Mouse (Mus musculus): ENCODE measurements around the gene Tcap.
"Not testable (repeated sequence)": the region's sequence is repeated elsewhere in the genome, so short reads cannot be mapped to it uniquely, and the experiment has no call there.

Tcap gene

GRCm38 (mm10) chr11:98379379-98379778, 4.2 kb upstream of the Tcap start:
- DNase-seq (ENCODE audit: extremely low spot score, low read depth, low spot score), result no peak

- DNase-seq (ENCODE audit: extremely low spot score, low read depth, low spot score), result no peak
Observed at GRCm38 (mm10) chr11:98380106-98380505, 3.5 kb upstream of the Tcap start.

GRCm38 (mm10) chr11:98381651-98382050, 2.0 kb upstream of the Tcap start:
- no peak for DNase-seq (ENCODE audit: extremely low spot score, low read depth, low spot score)

DNA sequence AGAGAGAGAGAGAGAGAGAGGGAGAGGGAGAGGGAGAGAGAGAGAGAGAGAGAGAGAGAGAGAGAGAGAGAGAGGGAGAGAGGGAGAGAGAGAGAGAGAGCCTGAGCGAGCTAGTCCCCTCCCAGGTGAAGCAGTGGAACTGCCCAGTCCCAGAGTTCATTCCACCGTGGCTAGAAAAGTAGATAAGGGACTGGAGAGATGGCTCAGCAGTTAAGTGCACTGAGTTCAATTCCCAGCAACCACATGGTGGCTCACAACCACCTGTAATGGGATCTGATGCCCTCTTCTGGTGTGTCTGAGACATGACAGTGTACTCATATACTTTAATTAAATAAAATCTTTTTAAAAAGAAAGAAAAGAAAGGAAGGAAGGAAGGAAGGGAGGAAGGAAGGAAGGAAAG, 1.2 kb upstream of the Tcap start:
- DNase-seq (ENCODE audit: extremely low spot score, low read depth, low spot score), result not testable (repeated sequence)

DNA sequence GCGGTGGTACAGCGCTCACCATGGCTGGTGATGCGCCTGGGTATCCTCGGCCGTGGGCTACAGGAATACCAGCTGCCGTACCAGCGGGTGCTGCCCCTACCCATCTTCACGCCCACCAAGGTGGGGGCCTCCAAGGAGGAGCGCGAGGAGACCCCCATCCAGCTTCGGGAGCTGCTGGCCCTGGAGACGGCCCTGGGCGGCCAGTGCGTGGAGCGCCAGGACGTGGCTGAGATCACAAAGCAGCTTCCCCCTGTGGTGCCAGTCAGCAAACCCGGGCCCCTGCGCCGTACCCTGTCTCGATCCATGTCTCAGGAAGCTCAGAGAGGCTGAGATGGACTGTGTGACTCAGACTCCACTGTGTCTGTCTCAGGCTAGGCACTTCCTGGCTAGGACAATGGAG, 605 bp downstream of the Tcap start:
- no peak for DNase-seq (ENCODE audit: extremely low spot score, low read depth, low spot score)

DNA sequence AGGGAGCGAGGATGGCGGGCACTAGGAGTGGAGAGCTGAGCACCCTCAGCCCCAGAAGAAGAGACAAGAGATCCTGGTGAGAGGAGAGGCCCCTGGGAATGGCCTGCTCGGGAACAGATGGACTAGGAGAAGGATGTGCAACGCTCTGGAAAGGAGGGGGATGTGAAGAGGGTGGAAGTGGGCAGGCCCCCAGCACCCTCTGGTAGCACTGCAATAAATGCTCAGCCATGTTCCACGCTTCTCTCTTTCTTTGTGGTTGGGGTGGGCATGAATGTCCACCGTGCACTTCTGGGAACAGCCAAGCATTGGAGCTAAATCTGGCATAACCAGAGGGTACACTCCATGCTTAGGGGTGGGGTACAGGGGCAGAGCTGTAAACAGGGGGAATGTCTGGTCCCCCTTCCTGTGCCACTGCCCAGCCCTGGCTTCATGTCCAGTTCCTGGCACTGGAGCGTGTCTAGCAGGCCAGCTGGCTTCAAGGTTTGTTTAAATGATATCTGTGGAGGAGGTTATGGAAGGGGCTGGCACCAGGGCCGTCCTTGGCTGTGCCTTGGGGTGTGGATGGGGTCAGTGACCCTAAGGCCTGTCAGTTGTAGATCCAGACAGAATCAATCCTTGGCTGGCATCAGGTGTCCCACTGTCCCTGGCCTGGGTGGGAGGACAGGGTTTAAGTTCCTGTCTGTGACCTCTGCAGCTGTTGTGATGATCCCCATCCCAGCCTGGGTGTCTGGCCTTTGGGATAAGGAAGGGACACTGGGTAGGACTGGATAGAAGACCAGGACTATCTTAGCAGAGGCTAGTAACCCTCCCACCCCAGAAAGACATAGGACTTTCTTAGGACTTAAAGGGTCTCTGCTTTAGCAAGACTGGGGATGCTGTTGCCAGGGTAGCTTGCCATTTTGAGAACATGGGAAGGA, 1.4 kb downstream of the Tcap start:
- DNase-seq (ENCODE audit: extremely low spot score, low read depth, low spot score), result no peak

DNA sequence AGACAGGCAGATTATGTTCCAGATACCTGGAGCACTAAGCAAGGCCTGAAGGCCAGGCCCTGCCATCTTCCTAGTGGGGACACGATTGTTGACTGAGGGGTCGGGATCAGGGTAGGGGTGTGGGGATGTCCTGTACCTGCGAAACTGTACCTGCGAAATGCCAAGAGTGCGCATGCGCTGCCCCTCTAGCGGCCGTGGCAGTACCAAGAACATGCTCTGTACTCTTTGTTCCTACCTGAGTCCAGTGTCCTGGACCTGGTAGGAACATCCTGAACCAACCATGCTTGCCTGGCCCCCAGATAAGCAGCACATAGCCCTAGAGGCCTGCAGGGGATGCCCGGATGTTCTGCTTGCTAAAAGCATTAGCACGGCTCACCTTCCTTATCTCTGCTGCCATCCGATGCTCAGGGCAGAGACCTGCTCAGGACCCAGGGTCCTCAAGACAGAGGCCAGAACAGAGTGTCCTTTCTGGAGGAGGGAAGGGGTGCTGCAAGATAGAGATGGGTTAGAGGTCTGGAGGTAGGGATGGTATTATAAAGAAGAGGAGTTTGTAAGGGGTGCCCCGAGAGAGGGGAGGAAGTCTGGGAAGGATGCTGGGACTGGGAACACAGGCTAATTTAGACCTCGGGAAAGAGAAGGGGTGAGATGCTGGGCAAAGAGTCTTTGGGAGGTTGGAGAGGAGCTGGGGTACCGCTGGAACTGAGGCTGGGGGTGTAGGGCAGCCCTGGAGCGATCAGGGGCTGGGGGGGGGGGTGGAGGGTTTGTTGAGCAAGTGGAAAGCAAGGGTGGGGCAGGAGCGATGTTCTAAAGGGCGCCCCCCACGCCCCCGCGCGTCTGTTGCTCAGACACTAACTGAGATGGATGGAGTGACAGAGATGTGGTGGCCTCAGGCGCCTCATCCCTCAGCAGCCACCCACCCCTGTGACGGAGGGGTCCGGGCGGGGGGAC, 2.3 kb downstream of the Tcap start, which contains the start of gene Pnmt:
Gene Pnmt, plus strand, starts transcription at position 813 of the 948 bp plus-strand sequence.
- no peak for DNase-seq (ENCODE audit: extremely low spot score, low read depth, low spot score)

DNA sequence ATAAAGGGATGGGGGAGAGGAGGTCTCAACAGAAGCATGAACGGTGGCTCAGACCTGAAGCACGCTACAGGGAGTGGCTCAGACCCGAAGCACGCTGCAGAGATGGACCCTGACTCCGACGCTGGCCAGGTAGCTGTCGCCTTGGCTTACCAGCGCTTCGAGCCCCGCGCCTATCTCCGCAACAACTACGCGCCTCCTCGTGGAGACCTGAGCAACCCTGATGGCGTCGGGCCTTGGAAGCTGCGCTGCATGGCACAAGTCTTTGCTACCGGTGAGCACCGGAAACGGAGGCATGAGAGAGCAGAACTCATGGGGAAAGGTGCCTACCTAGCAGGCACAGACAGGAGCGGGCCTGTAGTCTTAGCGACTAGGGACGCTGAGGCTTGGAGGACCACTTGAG, 3.0 kb downstream of the Tcap start:
- DNase-seq (ENCODE audit: extremely low spot score, low read depth, low spot score), result no peak

DNA sequence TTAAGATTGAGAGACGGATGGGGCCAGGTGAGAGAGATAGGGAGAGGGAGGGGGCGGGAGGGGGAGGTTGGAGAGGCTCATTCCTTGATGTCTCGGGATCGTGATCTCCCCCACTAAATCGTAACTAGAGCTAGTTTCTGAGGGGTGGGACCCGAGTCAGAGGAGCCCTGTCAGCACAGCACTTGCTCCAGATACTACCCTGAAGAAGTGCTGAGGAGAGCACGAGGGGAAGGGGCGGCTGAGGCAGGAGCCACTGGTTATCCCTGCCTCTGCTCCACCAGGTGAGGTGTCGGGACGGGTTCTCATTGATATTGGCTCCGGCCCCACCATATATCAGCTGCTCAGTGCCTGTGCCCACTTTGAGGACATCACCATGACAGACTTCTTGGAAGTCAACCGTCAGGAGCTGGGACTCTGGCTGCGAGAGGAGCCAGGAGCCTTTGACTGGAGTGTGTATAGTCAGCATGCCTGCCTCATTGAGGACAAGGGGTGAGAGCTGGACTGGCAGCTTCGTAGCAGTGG, 3.5 kb downstream of the Tcap start:
- DNase-seq (ENCODE audit: extremely low spot score, low read depth, low spot score), result no peak

- DNase-seq (ENCODE audit: extremely low spot score, low read depth, low spot score), result no peak
Observed at GRCm38 (mm10) chr11:98388282-98388681, 4.7 kb downstream of the Tcap start.

DNA sequence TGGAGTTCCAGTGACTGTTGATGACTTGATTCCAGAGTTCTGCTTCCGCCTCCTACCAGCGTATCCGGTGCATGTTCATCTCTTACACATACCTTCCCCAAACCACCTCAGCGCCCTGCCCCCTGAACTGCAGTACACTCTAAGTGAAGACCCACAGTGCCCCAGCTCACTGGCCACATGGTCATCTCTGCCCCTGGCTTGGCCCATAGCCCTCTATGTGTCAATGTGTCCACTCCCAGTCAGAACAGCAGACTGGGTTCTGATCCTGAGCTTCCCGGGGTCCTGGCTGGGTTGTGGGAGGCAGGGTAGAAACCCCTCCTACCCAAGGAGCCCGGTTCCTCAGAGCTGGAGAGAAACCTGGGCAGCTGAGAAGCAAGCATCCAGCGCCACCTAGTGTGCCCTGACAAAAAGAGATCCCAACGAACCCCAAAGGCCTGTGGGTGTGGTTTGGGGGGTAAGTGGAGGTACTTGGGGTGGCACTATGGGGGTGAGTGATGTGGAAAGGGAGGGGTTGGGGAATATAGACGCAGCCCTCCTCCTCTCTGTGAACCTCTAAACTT, 5.7 kb downstream of the Tcap start:
- no peak for DNase-seq (ENCODE audit: extremely low spot score, low read depth, low spot score)

DNA sequence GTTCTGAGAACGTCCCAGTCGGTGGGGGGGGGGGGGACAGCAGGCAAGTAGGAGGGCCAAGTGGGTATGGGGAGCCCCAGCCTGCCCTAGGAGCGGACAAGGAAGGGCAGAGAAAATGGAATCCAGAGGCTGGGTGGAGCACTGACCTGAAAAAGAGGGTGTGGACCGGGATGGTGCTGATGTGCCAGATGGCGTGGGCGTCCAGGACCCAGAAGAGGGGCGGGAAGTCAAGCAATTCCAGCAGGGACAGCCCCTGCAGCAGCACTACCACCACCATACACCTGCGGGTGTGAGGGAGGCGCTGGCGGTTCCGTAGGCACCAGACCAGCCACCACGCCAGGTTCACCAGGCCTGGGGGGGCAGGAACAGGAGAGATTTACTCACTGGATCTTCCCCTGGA, 6.5 kb downstream of the Tcap start:
- DNase-seq (ENCODE audit: extremely low spot score, low read depth, low spot score), result no peak

DNA sequence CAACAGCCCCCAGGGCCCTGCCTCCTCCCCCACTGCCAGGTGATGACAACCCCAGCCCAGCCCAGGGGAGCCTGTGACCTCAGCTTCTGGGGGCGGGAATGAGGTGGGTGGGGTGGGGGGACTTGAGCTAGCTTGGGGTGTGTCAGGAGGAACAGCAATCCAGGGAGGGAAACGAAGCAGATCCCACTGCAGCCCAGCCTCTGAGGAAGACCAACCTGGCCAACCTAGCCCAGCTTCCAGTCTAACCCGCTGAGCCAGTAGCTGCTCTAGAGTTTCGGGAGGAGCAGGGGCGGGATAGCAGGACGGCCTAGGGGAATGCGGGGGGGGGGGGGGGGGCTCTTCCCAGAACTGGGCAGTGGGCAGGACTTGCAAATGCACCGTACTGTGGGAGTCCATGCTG, 8.4 kb downstream of the Tcap start:
- no peak for DNase-seq (ENCODE audit: extremely low spot score, low read depth, low spot score)

GRCm38 (mm10) chr11:98392645-98393044, 9.0 kb downstream of the Tcap start:
- no peak for DNase-seq (ENCODE audit: extremely low spot score, low read depth, low spot score)

DNA sequence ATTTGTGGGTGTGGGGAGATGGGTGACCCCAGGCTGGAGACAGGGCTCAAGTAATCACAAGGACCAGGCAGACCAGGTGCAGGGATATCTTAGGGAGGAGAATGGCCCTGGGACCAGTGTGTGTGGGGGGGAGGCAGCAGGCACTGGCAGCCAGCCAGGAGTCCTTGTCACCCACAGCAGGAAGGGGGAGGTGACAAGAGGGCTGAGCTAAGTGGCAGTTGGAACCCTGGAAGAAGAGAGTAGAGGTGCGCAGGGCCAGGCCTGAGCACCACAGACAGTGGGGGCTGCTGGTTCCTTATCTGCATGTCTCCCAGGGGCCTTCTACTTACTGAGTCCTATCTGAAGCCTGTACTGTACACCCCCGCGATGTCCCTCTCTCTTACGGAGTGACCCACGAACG, 9.7 kb downstream of the Tcap start:
- no peak for DNase-seq (ENCODE audit: extremely low spot score, low read depth, low spot score)

GRCm38 (mm10) chr11:98394301-98394700, 10.7 kb downstream of the Tcap start:
- no peak for DNase-seq (ENCODE audit: extremely low spot score, low read depth, low spot score)

GRCm38 (mm10) chr11:98395041-98395440, 11.4 kb downstream of the Tcap start:
- no peak for DNase-seq (ENCODE audit: extremely low spot score, low read depth, low spot score)

DNA sequence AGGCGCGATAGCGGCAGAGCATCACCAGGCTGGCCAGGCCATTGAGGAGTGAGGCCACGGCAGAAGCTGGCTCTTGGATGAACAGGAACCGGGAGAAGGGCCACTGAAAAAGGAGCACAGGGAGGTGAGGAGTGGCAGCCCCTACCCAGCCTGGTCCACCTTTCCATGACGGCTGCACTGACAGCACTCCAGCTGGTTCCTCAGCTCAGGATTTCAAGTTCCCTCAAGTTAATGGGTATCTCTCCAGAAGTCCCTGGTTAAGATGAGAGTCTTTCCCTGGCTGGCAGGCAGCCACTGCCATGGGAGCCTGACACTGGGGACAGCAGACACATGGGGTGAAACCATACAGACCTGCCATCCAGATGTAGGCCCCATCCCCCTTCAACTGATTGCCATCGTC, 14.3 kb downstream of the Tcap start:
- no peak for DNase-seq (ENCODE audit: extremely low spot score, low read depth, low spot score)

DNA sequence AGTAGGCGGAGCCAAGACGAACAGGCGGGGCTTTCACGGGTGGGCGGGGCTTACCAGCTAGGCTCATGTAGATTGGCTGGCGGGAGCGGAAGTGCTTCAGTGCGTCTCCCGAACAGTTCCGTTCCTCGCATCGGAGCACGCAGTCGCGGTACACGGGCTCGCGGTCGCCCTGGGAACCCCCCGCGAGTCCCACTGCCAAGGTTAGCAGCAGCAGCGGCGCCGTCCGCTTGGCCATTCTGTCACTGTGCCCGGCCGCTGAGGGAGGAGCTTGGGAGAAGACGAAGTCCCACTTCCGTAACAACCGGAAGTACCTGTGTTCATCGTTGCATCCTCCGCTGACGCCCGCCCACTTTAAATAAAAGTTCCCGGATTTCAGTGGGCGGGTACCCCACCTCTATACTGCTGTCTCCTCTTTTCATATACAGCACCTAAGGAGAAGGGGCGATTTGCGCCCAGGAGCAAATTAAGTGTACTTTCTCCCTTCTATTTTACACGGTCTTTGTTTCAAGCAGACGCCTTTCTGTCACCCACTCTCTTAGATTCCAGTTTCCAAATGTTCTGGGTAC, 16.6 kb downstream of the Tcap start, which contains the start of gene Pgap3:
Gene Pgap3, minus strand, starts transcription at position 330 of the 566 bp plus-strand sequence.
- DNase-seq (ENCODE audit: extremely low spot score, low read depth, low spot score), result no peak

DNA sequence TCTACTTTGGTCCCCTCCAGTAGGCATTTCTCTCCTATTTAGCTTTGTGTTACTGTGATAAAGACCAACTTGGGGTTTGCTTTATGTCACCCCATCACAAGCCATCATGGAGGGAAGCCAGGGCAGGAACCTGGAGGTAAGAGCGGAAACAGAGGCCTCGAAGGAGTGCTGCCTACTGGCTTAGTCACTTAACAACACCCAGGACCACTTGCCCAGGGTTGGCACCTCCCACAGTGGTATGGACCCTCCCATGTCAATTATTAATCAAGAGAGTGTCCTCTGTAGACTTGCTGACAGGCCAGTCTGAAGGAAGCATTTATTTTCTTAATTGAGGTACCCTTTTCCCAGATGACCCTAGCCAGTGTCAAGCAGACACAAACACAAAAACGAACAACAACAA, 17.2 kb downstream of the Tcap start:
- no peak for DNase-seq (ENCODE audit: extremely low spot score, low read depth, low spot score)

DNA sequence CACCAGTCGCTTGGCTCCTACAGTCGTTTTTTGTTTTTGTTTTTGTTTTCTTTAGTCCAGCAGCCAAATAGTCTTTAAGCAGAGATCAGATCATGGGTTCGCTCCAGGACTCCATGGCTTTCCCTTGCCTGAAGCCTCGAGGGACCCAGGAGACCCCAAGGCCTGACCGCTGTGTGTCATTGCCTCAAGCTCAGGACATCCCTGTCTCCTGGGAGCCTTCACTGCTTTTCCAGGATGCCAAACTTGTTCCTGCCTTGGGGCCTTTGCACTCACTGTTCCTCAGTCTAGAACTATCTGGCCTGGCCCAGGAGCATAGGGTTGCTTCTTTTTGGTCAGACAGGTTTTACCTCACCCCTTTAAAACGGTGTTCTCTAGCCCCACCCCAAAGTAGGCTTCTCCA, 23.0 kb downstream of the Tcap start:
- no peak for DNase-seq (ENCODE audit: extremely low spot score, low read depth, low spot score)
